Mouse (Mus musculus) right cerebral cortex, postnatal 25 days (tissue): ENCODE measurements at regions not wholly inside any gene's neighbourhood (a gene's known extent, or its start where the extent isn't known, plus 50 kb on each side); places are given as distances from the start of the nearest gene placed in this dataset.

ENCODE experiments used
- DNase-seq: peaks from one replicate; pipeline ENCODE4 v3.0.0; 2022

DNA sequence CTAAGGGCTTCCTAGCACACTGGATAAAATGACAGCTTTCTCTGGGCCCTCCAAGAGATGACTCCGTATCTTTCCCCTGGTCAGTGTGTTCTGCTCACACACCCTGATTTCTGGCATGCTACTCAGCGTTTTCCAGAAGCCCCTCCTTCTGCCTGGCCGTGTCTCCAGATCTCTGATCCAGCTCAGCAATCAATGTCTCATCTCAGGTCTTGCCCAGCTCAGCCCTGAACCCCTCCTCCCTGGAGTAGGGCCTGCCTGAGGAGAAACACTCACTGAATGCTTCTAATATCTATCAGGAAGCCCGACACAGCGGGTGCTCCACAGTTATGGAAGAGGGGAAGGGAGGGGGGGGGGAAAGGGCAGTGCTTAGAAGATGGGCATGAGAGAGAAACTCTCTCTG is 101.9 kb upstream of the 1700021F07Rik start:
- no peak for DNase-seq

DNA sequence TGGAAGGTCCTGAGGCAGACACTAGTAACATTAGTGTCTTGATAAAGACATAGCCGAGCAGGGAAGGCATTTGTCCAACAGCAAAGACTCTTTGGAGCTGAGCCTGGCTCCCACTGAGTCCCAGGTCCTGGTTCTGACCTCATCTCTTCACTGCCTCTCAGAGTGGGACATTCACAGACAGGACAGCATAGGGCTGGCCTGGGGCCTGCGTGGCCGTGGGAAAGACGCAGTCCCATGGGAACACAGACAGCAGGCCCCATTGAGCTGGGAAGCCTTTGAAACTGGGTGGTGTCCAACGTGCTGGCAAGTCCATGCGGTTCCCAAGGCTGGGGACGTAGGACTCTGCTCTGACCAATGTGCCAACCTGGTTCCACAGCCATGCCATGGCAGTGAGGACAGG is 97.5 kb upstream of the 1700021F07Rik start:
- no peak for DNase-seq

DNA sequence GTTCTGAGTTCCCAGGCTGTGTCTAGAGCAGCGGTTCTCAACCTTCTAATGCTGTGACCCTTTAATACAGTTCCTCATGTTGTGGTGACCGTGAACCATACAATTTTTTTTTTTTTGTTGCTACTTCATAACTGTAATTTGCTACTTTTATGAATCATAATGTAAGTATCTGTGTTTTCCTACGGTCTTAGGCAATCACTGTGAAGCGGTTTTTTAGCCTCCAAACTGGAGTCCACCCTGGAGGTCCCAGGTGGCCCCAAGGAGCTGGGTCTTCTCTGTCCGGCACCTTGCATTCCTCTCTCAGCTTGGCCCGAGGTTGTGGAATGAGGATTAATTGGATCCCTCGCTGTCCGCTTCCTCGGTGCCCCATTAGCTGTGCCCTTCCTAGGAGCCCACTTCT is 96.6 kb upstream of the 1700021F07Rik start:
- DNase-seq: no peak

DNA sequence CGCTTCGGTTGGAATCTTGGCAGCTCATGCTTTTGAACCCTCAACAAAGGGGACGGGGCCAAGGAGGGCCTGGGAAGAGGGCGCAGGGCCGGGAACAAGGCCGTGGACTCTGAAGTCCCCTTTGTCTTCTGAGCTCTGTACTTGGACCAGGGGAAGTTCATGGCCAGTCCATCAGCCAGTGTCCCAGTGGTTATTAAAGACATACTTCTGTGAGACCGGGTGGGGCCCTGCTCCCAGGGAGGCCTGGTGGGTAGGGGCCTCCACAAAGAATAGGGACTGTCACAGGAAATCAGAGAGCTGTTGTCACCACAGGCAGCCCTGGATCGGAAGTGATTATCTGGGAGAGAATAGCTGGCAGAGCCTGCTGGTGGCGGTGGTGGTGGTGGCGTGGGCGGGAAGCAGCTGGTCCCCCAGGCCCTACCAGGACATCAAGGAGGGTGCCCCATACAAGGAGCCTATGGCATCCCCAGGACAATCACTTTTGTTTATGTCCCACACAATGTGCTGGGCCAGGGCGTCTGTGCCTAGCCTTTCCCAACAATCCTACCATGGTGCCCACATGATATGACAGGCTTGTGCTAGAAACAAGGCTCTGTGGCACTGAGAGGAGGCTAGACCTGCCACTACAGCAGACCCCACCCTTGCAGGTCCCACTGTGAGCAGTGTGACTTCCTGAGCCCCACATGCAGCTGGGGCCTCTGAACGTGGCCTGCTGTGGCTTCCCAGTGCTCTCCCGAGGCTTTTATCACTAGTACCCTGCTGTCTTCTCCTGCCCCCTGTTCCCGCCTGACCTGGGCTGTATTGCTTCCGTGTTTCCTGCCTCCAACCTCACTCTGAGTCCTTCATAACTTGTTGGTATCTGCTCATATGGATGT is 96.0 kb upstream of the 1700021F07Rik start:
- DNase-seq: no peak

DNA sequence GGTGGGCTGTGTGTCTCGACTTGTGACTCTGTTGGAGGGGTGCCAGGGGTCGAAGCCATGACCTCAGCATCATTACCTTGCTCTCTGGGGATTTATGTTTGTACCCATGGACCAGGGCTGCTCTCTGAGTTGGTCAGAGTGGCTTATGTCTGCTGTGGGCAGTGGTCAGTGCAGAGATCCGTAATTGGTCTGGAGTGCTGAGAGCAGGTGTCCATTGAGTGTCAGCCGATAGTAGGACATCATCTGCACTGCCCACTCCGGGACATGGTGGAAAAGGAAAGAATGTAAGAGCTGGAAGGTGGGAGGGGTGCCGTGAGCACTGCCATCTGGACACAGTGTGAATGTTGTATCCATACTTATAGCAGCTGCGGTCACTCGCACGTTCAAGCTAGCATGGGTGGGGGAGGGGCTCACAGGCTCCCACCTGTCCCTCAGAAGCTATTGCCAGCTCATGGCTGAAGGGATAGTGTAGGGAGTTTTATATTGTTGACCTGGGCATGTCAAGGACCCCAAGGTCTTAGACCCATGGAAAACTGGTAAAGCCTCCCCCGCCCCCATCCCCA is 94.4 kb upstream of the 1700021F07Rik start:
- DNase-seq: no peak

DNA sequence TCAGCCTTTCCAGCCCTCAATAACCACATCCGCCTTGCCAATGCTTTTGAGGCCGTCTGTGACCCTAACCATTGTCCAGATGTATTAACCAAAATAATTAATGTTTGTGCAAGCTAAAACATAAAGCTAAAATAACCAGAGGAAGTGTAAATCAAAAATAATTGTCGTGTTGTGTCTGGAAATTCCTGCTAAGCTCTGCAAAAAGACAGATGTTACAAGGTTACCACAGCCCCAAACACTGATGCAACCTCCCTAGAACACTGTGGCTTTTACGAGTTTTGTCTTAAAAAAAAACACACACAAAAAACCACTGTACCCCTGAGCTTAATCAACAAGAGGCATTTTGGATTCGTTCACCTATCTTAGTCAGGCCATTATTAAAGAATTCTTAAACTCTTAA is 90.5 kb upstream of the 1700021F07Rik start:
- DNase-seq: no peak

DNA sequence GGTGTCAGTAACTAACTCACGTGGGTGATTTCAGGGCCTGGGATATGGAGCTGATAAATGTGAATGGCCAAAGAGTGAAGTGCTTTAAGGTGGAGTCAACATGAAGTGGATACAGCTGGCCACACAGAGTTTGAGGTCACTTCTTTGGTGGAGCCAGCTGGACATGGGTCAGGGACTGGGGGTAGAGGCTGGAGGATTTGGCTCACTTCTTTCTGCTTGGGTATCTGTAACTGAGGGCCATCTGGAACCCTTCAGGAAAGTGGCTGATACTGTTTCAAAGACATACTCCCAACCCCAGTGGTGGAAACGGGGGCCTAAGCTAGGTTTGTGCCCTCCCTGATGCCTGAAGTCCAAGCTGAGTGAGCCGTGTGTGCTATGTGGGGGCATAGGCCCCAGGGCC is 90.1 kb upstream of the 1700021F07Rik start:
- no peak for DNase-seq

DNA sequence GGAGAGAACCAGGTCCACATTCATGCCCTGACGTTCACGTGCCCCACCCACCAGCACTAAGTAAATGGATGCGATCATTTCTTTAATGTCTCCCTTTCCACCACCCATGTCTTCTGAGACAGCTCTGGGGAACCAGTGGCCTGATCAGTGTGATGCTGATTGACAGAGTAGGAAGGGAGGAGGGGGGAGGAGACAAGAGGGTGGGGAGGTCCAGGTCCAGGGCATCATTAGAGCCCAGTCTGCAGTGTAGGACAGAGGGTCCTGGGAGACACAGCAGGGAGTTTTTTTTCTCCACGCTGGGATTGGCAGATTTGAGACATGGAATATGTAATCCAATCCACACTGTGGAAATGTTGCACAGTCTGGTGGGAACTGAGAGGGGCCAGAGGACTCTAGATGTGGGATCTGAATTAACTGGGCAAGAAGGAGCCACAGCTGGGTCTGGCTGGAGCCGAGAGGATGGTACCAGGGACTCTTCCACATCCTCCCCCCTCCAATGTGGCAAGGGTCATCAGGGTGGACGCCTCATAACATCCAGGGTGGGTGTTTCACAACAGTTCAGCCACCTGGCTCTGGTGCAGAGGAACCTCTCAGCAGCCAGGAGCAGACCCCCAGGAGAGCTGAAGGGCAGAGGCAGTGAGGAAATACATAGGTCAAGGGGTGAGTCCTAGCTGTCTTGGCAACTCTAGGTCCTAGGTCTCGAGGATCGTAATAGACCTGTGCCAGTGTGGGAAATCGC is 89.3 kb upstream of the 1700021F07Rik start:
- no peak for DNase-seq

DNA sequence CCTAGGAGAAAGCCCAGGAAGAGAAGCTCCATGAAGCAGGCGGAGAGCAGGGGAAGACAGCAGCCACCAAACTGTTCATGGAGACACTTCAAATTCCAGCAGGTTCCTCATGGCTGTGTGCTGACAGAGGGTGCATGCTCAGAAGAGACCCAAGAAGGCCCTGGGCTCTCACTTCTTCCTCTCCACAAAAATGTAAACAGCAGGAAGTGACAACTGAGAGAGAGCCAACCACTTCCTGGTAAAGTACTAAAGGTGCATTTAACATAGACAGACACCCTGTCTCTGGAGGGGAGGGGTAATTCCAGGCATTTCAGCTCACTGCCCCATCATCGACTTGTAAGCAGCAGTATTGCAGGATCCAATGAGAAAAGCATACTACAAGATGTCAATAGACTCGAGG is 85.8 kb upstream of the 1700021F07Rik start:
- no peak for DNase-seq

DNA sequence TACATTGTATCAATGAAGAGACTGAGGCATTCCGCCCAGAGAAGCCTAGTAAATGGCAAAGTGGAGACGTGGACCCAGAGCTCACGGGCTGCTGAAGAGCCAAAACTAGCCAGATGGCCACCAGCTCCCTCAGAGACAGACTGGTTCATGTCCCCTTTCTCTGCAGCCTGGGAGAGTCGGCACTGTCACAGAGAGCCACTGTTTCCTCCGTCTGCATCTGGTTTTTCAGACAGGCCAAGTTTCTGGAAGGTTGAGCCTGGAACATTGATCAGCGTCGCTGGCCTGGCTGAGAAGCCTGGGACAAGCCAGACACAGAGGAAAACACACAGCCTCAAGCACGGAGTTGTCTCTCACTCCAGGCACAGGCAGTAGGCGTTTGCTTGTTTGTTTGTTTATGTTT is 83.4 kb upstream of the 1700021F07Rik start:
- DNase-seq: no peak

DNA sequence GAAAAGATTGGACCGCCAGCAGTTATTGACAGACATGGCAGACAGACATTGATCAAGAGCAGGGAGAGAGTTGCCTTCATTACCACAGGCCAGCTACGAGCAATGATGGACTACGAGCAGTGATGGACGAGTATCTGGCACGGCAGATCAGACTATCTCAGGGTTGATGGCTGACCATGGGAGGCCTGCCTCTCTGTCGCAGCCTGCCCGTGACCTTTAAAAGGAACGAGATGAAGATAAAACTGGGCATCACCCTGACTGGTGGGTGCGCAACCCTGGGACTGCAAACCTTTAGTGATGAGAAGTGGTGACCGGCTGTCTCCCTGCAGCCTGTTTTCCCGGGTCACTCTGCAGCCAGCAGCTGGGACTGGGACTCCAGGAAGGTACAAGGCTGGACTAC is 80.3 kb upstream of the 1700021F07Rik start:
- no peak for DNase-seq

DNA sequence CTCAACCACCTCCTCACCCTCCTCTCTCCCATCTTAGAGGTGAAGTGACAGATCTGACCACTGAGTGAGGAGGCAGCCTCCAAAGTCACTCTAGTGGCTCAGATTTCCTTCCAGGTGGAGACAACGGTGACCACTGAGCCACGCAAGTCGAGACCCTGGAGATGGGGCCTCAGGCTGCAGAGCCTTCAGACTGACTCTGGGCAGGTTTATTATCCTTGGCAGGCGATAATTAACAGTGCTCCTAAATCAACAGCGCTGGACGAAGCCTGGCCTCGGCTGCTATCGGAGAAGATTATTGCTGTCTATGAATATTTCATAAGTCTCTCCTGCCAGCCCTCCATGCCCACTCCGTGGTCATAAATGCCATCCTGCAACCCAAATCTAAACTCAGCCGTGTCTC is 79.1 kb upstream of the 1700021F07Rik start:
- no peak for DNase-seq

DNA sequence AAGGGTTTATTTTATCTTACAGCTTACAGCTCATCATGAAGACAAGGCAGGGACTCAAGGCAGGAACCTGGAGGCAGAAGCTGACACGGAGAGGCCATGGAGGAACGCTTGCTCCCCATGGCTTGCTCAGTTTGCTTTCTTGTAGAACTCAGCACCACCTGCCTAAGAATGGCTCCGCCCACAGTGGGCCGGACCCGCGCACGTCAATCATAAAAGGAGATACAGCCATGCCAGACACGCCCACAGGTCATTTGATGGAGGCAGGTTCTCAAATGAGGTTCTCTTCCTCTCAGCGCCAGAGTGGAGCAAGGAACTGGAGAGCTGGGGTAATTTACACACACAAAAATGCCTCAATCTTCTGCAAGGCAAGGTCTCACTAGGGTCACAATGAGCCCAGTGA is 78.0 kb upstream of the 1700021F07Rik start:
- no peak for DNase-seq

DNA sequence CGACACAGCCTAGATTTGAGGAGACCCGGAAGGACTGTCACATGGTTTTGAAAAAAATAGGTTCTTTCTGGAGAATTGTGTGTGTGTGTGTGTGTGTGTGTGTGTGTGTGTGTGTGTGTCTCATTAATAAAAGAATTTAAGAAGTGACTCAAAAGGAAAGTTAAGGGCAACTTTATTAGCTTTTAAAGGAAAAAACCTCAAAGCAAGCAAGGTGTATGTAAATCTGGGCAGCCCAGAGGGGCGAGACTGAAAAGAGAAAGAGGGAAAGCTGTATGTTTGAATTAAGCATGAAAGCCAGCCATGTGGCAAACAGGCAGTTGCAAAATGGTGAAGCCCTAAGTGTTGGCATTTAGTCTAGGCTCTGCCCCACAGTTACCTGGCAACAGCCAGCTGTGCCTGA is 77.3 kb upstream of the 1700021F07Rik start:
- no peak for DNase-seq

DNA sequence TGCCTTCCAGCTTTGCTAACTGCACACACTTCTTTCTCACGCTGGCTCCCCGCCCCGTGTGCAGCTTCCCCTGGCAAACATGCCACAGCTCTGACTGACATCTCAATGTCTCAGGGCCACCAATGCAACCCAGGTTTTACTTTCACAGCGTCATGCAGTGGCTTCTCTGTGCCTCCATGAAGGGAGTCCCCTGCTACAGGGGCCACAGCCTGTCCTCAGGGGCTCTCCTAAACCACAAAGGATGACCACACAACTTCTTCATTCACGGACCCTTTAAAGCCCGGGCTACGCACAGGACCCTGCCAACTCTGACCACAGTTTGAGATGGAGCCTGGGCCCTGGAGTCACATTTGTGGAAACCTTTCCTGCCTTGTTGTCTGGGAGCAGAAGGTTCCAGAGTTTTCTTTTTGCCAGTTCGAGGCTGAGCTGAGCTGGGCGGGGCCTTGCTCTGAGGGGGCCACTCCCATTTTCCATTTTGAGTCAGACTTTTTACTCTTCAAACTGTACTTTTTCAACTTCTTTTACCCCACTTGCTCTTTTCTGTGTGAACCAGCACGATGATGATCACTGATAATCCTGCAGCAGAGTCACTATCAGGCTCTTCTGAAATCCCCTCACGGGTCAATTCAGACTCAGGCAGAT is 73.7 kb upstream of the 1700021F07Rik start:
- no peak for DNase-seq

DNA sequence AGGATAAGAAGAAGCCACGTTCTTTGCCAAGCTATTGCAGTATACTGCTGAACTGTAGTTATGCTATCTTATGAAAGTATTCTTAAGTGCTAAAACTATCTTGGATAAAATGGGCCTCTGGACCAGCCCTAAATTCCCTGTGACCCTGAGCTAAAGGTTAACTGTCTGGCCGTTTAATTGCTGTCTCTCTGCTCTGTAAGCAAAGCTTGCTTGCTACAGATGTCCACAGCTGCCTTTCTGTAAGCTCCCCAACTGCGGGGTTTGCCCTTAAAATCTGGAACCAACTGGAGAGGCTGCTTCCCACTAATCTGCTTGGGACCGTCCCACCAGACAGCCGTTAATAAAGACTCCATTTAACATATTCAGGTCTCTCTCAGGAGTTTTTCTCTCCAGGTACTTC is 73.2 kb upstream of the 1700021F07Rik start:
- no peak for DNase-seq

DNA sequence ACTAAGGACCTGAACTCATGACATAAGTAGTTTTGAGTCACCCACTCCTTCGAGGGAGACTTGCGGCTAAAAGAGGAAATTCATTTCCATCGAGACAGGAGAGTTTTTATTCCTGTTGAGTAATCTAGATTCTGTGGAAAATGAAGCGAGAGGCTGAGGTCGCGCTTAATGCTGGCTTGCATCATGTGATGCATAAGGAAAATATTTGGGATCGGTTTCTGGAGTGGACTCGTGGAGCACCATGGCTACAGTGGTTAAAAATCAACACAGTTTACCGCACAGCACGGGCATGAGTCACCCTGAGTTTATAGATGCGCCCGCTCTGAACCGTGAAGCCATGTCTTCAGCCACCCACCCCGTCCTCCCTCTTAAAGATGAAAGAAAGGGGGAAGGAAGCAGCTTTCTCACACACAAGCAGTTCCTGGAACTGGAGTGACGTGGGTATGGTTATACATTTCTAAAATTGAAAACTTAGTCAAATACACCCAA is 70.3 kb upstream of the 1700021F07Rik start:
- no peak for DNase-seq

DNA sequence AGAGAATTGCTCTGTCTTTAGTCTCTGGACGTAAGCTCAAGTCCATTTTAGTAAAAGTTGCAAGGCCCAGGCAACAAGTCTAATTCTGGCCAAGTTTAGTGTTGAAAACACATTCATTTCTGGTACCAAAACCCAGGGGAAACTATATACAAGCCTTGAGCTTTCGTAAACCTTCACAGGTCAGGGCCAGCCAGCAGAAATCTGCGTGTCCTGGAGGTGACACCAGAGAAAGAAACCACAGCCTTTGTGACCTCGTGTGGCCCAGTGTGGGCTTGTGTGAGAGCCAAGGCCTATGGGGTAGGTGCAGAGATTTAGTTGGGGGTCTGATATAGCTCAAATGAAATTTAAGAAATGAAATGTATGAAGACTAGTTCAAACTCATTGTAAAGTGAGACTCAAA is 69.6 kb upstream of the 1700021F07Rik start:
- DNase-seq: no peak

DNA sequence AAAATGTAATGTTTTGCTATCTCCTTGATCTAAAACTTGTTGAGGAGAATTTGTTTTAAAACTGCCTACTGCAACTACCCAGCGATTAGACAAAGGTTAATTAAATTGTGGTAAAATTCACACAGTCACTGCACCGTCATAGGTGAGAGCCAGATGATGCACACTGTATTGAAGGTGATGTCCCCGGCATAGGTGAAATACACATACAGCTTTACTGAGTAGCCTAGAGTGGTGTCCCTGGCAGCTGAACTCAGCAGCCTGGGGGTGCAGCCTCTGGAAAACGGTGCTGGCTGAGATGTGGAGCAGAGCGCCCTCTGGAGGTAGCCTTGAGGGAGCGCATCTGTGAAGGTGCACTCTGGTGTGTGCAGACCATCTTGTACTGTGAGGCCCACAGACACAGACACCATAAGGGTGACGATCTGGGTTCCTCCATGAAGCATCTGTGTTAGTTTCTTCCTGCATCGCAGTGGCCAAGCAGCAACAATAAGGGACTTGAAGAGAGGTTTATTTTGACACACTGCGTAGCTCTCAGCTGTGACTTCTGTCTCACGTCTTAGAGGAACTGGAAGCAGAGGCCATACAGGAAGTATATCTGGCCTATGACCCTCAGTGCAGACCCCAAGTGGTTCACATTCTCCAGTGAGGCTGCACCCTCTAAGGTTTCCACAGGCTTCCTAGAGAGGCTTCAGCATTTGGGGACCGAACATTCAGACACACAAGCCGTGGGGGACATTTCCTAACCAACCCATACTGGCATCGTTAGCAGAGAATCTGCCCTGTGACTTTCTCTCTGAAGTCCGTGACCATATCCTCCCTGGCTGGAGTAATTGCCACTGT is 68.6 kb upstream of the 1700021F07Rik start:
- DNase-seq: no peak

DNA sequence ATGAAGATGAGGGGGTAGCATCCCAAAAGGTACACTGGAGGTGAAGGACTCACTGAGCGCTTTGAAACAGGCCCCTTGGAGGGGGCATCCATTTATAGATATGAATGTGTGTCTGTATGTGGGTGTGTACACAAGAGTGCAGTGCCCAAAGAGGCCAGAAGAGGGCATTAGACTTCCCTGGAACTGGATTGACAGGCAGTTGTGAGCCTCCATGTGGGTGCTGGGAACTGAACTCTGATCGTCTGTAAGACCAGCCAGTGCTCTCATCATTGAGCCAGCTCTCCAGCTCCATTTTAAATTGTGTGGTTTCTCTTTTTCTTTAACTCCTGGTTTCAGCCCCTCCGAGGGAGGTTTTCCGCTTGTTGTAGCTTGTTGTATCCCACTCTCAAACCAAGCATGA is 67.6 kb upstream of the 1700021F07Rik start:
- DNase-seq: no peak

DNA sequence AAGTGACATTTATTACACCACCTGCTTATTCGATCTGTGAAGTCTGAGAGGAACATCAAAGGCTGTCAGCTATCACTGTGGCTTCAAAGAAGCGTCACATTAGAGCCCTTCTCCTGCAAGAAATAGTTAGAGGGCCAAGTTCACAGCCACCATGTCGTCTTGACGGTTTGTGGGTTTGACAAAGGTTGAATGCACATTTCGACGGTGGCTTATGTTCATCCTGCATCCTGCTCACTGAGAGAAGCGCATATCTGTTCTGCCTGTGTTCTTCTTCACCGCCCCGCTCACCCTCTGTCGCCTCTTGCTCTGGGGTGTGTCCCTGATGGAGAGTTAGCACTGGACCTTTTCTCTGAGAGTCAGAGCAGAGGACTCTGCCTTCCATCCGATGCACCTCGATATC is 67.2 kb upstream of the 1700021F07Rik start:
- DNase-seq: no peak

DNA sequence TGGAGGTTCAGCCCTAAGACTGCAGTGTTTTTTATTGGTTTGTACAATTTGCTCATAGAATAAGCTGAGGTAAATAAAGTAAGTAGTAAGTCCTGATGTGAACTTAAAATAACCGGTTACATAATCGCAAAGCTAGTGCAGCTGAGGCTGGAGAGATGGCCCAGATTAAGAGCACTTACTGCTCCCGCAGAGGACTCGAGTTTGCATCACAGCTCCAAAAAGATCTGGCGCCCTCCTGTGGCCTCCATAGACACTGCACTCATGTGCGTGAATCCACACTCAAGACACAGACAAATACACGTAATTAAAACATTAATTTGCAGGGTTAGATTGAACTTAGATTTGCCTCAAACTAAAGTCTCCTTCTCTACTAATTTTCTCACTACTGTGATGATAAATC is 66.3 kb upstream of the 1700021F07Rik start:
- DNase-seq: no peak
